Mouse (Mus musculus): ENCODE measurements at regions not wholly inside any gene's neighbourhood (a gene's known extent, or its start where the extent isn't known, plus 50 kb on each side); places are given as distances from the start of the nearest gene placed in this dataset.
"Not testable (repeated sequence)": the region's sequence is repeated elsewhere in the genome, so short reads cannot be mapped to it uniquely, and the experiment has no call there.

- DNase-seq (ENCODE audit: low spot score in 2 of 2) = no peak
Observed at GRCm38 (mm10) chr14:104410730-104411129, 57.1 kb downstream of the Pou4f1 start.

DNA sequence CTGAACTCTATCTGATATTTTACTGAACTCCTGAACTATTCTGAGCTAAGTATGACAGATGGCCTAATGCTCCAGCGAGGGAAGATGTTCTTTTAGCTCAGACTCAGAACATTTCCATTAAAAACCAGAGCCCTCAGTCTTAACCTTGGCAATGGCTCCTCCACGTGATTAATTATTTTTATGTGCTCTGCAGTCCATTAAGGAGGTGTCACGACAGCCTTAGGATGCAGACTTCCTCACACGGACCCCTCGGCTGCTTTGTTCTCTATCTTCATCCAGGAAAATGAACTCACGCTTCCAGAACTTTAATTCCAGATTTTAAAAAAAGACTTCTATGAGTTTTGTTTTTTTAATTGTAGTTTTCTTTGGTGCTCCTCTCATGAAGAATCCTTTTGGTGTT, 57.5 kb downstream of the Pou4f1 start:
- DNase-seq (ENCODE audit: low spot score in 2 of 2) = no peak

DNA sequence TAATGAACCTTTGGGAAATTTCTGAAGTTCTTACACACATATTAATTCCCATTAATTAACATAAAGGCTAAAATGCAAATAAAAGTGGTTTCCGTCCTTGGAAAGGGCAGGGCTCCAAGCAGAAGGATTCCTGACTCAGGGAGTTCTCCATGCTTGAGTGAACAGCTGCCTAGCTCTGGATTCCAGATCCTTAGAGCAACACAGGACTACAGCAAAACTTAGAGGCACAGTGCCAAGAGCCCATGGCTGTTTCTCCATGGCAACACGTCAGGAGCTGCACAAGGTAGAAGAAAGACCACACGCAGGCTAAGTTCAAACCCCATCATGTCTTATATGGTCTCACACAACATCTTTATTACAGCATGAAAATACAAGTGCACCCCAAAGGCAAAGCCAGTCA, 61.7 kb downstream of the Pou4f1 start:
- DNase-seq (ENCODE audit: low spot score in 2 of 2) = no peak

DNA sequence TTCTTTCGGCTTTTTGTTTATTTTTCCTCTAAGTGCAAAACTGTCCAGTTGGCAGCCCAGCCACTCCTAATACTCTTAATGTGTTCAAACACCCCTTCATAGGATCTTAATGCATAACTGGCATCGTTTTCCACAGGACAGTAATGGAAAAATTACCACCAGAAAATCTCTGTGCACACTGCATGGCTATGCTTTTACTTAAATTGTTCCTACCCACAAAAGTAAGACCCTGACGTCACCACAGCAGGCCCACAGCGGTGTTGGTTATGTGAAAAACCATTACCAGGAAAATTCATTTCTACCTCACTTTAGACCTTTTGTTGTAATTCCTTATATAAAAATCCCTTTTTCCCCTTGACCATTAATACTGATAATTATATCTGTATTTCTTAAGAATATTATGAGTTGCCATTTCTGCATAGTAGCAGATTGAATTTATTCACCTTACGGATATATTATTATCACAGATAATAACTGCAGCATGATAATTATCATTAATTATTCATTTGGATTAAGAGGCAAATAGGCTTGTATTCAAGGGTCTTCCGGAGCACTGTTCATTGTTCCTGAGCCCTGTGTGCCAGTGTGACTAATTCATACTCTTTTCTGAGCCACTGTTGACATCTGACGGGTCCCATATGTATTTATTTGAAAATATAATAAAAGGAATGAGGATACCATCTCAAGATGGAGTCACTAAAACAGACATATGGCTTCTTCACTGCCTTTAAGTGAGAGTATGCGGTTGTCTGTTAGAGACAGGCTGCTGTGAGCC, 78.3 kb downstream of the Pou4f1 start:
- no peak for DNase-seq (ENCODE audit: low spot score in 2 of 2)

- DNase-seq (ENCODE audit: low spot score in 2 of 2) = no peak
Observed at GRCm38 (mm10) chr14:104388879-104389278, 78.9 kb downstream of the Pou4f1 start.

DNA sequence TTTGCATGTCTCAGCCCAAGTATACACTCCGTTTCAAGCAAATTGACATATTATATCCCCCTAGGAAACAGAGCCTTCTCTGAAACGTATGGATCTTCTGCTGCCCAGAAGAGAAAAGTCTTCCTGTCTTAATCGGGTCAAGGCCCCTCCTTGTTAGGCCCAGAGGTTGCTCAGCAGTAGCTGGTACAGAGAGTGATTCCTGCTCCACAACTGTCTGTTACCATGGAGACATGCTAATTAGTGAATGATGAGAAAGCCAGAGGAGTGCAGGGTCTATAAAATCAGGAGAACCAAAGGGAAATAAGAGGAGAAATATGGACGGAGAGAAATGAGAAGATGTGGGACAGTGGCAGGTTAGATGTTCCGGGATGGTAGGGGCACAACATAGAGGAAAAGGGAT, 86.8 kb downstream of the Pou4f1 start:
- no peak for DNase-seq (ENCODE audit: low spot score in 2 of 2)

DNA sequence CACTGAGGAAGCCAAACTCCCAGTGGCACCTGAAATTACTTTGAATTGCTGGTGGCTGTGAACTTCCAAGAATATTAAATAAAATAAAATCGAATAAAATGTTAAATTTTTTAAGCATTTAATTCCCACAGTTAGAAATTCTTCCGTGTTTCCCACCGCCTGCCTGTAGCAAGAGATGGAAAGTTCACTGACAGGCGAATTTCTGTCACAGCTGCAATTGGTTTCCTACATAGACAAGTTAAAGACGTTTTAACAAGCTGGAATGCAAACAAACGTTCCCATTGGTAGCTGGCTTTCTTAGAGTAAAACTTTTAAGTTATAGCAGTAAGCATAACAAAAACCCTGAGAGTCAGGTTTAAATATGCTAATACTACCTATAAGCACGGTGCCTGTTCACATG, 95.0 kb downstream of the Pou4f1 start:
- no peak for DNase-seq (ENCODE audit: low spot score in 2 of 2)

DNA sequence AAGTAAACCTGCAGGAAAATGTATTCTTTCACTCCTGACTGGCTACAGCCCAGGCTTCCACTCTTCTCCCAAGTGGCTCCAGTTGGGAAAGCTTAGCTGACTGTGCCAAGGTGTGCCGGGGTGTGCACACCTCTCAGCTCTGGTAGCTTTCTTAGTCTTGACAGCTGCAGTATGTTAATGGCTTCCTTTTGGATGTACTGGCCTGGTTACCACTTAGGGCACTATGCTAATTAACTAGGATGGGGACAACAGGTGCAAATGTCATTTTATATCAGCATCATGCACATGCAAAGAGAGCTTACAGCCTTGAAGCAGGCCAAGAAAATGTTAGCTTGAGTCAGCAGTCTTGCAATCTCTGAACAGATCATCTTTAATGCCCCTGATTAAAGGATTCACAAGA, 111.2 kb downstream of the Pou4f1 start:
- no peak for DNase-seq (ENCODE audit: low spot score in 2 of 2)

GRCm38 (mm10) chr14:104336783-104337182, 131.0 kb downstream of the Pou4f1 start:
- not testable (repeated sequence) for DNase-seq (ENCODE audit: low spot score in 2 of 2)

GRCm38 (mm10) chr14:104326089-104326488, 141.7 kb downstream of the Pou4f1 start:
- no peak for DNase-seq (ENCODE audit: low spot score in 2 of 2)

DNA sequence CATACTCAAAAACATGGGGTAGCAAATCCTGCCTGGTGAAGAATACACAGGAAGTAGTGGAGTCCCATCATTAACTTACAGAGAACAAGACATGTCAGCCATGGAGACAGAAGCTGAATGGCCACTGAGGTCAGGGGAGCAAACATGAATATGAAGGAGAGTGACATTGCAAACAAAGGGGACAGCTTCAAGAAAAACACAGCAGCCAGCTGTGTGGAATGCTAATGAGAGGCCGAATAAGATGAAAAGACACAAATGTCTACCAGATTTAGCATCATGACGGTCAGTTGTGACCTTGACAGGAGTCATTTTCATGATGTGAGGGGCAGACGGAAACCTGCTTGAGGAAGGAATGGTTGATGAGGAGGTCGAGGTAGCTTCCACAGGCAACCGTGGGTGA, 167.7 kb downstream of the Pou4f1 start:
- no peak for DNase-seq (ENCODE audit: low spot score in 2 of 2)

GRCm38 (mm10) chr14:104298312-104298711, 169.5 kb downstream of the Pou4f1 start:
- DNase-seq (ENCODE audit: low spot score in 2 of 2) = no peak

DNA sequence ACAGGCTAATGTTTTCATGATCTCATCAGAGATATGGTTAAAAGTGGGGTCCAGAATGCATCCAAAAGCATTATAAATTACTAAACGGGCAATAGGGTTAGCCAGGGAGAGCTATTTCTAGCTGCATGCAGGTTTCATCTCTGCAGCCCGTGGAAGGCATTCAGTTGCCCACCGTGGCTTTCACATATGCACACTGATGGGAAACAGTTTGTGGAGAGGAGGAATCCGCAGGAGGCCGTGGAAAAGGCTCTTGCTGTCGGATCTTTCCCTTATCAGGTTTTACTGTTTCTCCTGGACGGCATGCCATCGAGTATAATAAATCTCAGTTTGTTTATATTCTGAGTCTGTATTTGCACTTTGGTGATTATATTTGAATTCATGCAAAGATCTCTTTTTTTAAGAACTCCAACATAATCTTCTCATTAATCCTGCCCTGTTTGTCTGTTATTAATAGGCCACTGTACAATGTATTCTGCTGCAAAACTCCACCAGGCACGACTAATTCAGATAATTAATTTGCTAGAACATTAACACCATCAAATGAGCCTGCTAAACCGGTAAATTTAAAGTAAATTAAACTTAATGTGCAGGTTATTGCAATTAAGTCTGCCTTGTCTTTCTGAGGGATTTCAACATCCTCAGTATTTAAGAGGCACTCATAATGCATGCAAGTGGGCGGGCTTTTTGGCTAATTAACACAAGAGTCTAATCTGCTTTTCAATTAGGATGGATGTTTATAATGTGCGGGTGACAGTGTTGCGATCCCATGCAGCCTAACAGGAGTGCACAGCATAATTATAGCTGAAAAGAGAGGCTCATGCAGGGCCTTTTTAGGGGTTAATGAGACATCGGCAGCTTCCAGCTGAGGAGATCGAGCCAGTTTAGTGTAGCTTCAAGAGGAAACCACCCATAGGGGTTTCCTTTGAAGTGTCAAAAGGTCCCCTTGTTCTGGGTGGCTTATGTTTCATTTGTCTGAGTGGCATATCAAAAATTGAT, 170.2 kb downstream of the Pou4f1 start:
- no peak for DNase-seq (ENCODE audit: low spot score in 2 of 2)

DNA sequence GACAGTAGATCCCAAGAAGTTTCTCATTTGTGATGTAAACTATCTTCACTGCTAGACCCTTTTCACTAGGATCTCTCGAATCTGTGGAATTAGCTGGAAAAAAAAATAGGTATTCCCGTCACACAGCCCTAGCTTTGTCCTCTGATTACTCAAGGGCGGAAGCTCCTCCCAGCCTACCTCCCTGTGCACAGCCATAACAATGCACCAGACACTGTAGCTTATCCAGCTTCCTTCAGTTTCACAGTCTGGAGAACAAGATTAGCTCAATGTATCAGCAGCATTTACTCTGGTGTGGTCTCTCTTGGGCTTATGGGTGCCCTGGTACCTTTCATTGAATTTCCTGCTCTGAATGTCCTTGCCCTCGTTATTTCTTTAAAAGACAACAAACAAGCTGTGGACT, 174.0 kb downstream of the Pou4f1 start:
- no peak for DNase-seq (ENCODE audit: low spot score in 2 of 2)

DNA sequence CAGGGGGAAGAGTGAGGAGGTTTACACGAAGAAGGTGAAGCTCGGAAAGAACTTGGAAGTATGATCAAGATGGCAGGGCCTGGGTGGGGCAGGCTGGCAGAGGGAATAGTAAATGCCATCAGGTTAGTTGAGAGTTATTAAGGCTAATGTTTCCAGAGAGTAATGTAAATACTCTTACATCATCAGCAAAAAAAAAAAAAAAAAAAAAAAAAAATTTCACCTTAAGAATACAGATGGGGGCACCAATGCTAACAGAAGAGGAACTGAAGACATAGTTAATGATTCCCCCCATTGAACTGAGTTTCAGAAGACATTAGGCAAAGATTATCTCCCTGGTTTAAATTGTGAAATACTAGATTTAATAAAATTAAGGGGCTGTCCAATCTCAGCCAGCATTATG, 174.7 kb downstream of the Pou4f1 start:
- DNase-seq (ENCODE audit: low spot score in 2 of 2) = no peak

- no peak for DNase-seq (ENCODE audit: low spot score in 2 of 2)
Observed at GRCm38 (mm10) chr14:104280353-104280752, 187.4 kb downstream of the Pou4f1 start.

DNA sequence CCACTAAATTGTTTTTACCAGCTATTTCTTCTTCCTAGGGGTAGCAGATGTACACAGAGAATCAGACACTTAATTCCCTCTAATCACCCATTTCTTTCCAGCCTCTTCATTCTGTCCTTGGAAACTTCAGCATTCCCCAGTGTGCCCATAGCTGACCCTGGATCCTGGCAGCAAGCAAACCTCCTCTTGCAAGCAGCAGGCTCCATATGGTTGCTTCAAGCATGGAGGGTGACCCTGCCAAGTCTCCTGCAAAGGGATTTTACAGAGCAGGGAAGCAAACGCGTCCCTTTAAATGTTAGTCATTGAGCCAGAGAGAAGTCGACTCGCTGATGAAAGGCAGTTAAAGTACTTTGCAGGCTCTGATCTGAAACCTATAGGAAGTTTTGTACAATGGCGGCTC, 187.9 kb downstream of the Pou4f1 start:
- no peak for DNase-seq (ENCODE audit: low spot score in 2 of 2)

DNA sequence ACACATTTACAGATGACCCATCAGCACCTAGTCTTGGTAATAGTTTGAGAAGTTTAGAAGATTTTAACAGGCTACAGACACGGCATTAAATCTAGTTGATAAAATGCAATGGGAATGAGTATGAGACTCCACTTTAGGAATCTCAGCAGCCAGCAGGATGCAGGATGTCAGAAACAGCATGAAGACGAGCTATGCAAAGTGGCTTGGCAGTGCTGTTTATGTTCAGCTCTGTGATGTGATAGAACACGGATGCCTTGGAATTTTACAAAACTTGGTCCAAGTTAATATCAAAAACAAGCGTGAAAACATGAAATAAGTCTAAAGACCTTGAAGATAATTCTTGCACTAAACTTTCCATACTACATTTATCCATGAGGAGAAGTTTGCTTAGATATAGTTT, 193.0 kb downstream of the Pou4f1 start:
- DNase-seq (ENCODE audit: low spot score in 2 of 2) = no peak

- no peak for DNase-seq (ENCODE audit: low spot score in 2 of 2)
Observed at GRCm38 (mm10) chr14:104264919-104265764, 202.7 kb downstream of the Pou4f1 start.

GRCm38 (mm10) chr14:104216965-104217364, 250.8 kb downstream of the Pou4f1 start:
- DNase-seq (ENCODE audit: low spot score in 2 of 2) = no peak

DNA sequence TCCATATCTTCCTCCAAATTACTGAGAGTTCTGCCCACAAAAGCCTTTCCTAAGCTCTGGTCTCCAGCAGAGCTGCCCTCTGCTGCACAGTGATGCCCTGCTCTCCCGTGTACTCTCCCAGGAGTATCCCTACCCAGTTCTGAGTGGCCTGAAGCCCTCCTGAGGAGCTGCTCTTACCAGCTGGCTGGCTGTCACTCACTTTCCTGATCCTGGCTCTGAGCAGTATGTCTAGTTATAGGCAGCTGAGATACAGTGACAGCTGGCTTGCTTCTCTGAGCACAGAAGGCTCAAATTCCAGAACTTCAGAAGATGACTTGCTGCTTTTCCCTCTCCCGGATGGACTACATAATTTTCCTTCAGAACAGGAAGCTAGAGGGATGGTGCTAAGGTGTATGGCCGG, 257.1 kb downstream of the Pou4f1 start:
- DNase-seq (ENCODE audit: low spot score in 2 of 2) = no peak

- no peak for DNase-seq (ENCODE audit: low spot score in 2 of 2)
Observed at GRCm38 (mm10) chr14:104208855-104209254, 258.9 kb downstream of the Pou4f1 start.
